Mouse (Mus musculus) liver, embryonic 11.5 days (tissue): ENCODE measurements around the gene Lrrc75a. TPM values are rescaled to one million over a fixed set of nuclear protein-coding genes. Genes with fewer than 3 reads are reported as not detected.
A peak's percentile ranks its signal among the peaks of the same experiment; 100 is the strongest.
"Not testable (repeated sequence)": the region's sequence is repeated elsewhere in the genome, so short reads cannot be mapped to it uniquely, and the experiment has no call there.

ENCODE experiments used
- ATAC-seq: fragments of 200-750 bp; cut with Nextera tagmentation; replicated peaks from 2 replicates; pipeline ENCODE4 v1.8.0; 2017; ENCODE audit warnings: moderate number of reproducible peaks, mild to moderate bottlenecking, moderate TSS enrichment, moderate library complexity; ENCODE audit not compliant: low FRiP score
- DNase-seq: peaks from one replicate; pipeline ENCODE4 v3.0.0-alpha.2; 2017; ENCODE audit warnings: low spot score
- H3K27ac ChIP-seq: fragments of 300-500 bp; sonication (generic); 2 replicates; pipeline ENCODE4 v1.5.1; 2014; ENCODE audit warnings: mild to moderate bottlenecking, low read depth, low read length, control low read depth
- H3K27me3 ChIP-seq: fragments of 300-500 bp; sonication (generic); replicated peaks from 2 replicates; pipeline ENCODE4 v1.6.1; 2014; ENCODE audit warnings: low read length, mixed read lengths; ENCODE audit not compliant: control insufficient read depth, insufficient read depth
- H3K36me3 ChIP-seq: fragments of 300-500 bp; sonication (generic); 2 replicates; pipeline ENCODE4 v1.6.1; 2014; ENCODE audit warnings: mild to moderate bottlenecking, low read length, moderate library complexity, mixed read lengths; ENCODE audit not compliant: control insufficient read depth, insufficient read depth
- H3K4me1 ChIP-seq: fragments of 300-500 bp; sonication (generic); replicated peaks from 2 replicates; pipeline ENCODE4 v1.6.1; 2014; ENCODE audit warnings: low read length, mixed read lengths; ENCODE audit not compliant: control insufficient read depth, insufficient read depth
- H3K4me2 ChIP-seq: fragments of 300-500 bp; sonication (generic); 2 replicates; pipeline ENCODE4 v1.6.1; 2014; ENCODE audit warnings: mild to moderate bottlenecking, control low read depth, moderate library complexity
- H3K4me3 ChIP-seq: fragments of 300-500 bp; sonication (generic); 2 replicates; pipeline ENCODE4 v1.5.1; 2014; ENCODE audit warnings: low read depth, low read length, control low read depth
- H3K9ac ChIP-seq: fragments of 300-500 bp; sonication (generic); 2 replicates; pipeline ENCODE4 v1.6.1; 2014; ENCODE audit warnings: low read depth, low read length, control low read depth
- H3K9me3 ChIP-seq: fragments of 300-500 bp; sonication (generic); 2 replicates; pipeline ENCODE4 v1.6.1; 2016; ENCODE audit warnings: low read length, inconsistent platforms, mixed read lengths; ENCODE audit not compliant: control insufficient read depth
- WGBS: fragments of 180-500 bp; shearing (Covaris S2); extraction: QIAGEN DNeasy Blood & Tissue Kit; methylation state at CpG from one replicate; pipeline ENCODE4 v1.1.7; 2014; 5-methylcytosine and 5-hydroxymethylcytosine counted together
- polyA plus RNA-seq: library from polyadenylated mRNA; unstranded; fragments of >200 nt; fragmentation: Nextera tagmentation; extraction: Ambion mirVana; gene quantifications from 2 replicates; pipeline ENCODE4 v1.2.1, GENCODE M21; 2014

The Lrrc75a gene
- polyA plus RNA-seq, 1 experiment from 2014 or later = 6.7 TPM

DNA sequence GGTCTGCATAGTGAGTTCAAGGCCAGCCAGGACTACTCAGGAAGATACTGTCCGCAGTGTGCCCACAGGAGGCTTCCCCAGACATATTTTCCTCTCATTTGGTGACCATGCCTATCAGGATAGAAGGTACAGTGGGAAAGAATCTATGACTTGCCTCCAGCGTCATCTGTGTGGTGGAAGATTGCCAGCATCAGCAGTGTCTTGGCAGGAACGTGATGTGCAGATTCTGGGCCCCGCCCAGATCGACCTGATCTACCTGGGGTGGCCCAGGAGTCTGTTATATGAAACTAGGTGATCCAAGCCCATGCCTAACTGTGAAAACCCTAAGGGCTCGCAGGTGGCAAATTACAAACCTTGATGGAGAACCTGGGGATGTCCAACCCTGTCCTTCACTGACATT lies 21.7 kb upstream of the Lrrc75a start:
- no peak overlapping the region for H3K27ac ChIP-seq
- no peak overlapping the region for H3K4me3 ChIP-seq
- ATAC-seq (no peak), DNase-seq (no peak)
- H3K9ac ChIP-seq = no peak overlapping the region
- H3K9me3 ChIP-seq = no peaks in the 10 kb centered on the region
- WGBS = 75% methylated on average over 6 of the region's 6 CpGs
- H3K4me2 ChIP-seq = no peak overlapping the region
- H3K27me3 ChIP-seq = no peaks in the 10 kb centered on the region
- H3K36me3 ChIP-seq = no peaks in the 10 kb centered on the region; the same call in 1 of the 2 replicates
- H3K4me1 ChIP-seq = no peaks in the 10 kb centered on the region

- ATAC-seq (no peak), DNase-seq (no peak)
- H3K9ac ChIP-seq = no peak overlapping the region
- H3K36me3 ChIP-seq = no peaks in the 10 kb centered on the region; the same call in 1 of the 2 replicates
- 60% methylated on average over 12 of the region's 12 CpGs for WGBS
- no peaks in the 10 kb centered on the region for H3K4me1 ChIP-seq
- H3K27me3 ChIP-seq = no peaks in the 10 kb centered on the region
- no peak overlapping the region for H3K27ac ChIP-seq
- no peak overlapping the region for H3K4me3 ChIP-seq
- H3K9me3 ChIP-seq = no peaks in the 10 kb centered on the region
- no peak overlapping the region for H3K4me2 ChIP-seq
Observed at GRCm38 (mm10) chr11:62669471-62669870, 21.1 kb upstream of the Lrrc75a start.

- Histone ChIP-seq H3K9ac (no peak overlapping the region), H3K27ac (no peak overlapping the region), H3K9me3 (no peaks in the 10 kb centered on the region), H3K27me3 (no peaks in the 10 kb centered on the region), H3K36me3 (no peaks in the 10 kb centered on the region; the same call in 1 of the 2 replicates), H3K4me3 (no peak overlapping the region), H3K4me1 (no peaks in the 10 kb centered on the region), H3K4me2 (no peak overlapping the region)
- 89% methylated on average over 5 of the region's 5 CpGs for WGBS
- DNase-seq (no peak), ATAC-seq (no peak)
Observed at GRCm38 (mm10) chr11:62668986-62669385, 20.7 kb upstream of the Lrrc75a start.

DNA sequence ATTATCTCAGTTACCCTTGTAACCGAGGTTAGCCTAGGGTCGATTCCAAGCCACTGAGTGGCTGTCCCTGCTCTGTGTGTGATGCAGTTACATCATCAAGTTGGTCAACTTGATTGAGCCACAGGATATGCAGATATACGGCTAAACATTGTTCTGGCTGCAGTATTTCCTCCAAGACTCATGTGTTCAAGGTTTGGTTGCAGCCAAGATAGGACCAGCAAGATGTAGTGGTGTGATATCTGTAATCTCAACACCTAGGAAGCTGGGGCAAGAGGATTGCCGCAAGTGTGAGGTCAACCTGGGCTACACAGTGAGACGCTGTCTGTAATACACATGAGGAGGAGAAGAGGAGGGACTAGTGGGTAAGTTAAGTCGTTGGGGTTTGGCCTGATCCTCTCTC lies 15.9 kb upstream of the Lrrc75a start:
- Histone ChIP-seq H3K4me3 (no peak overlapping the region), H3K27ac (no peak overlapping the region), H3K4me2 (no peak overlapping the region), H3K27me3 (no peaks in the 10 kb centered on the region), H3K36me3 (no peaks in the 10 kb centered on the region; the same call in 1 of the 2 replicates), H3K9ac (no peak overlapping the region), H3K9me3 (no peaks in the 10 kb centered on the region), H3K4me1 (no peaks in the 10 kb centered on the region)
- no peak for ATAC-seq
- DNase-seq = no peak
- 65% methylated on average over 6 of the region's 6 CpGs for WGBS

- Histone ChIP-seq H3K4me1 (no peaks in the 10 kb centered on the region), H3K36me3 (no peaks in the 10 kb centered on the region; the same call in 1 of the 2 replicates), H3K9me3 (no peaks in the 10 kb centered on the region), H3K27ac (no peak overlapping the region), H3K4me2 (no peak overlapping the region), H3K4me3 (no peak overlapping the region), H3K9ac (no peak overlapping the region), H3K27me3 (no peaks in the 10 kb centered on the region)
- WGBS = 48% methylated on average over 4 of the region's 4 CpGs
- ATAC-seq (no peak), DNase-seq (no peak)
Observed at GRCm38 (mm10) chr11:62660885-62661284, 12.6 kb upstream of the Lrrc75a start.

- no peak overlapping the region for H3K9ac ChIP-seq
- H3K4me3 ChIP-seq = no peak overlapping the region
- ATAC-seq = no peak
- H3K36me3 ChIP-seq = 0 out of 2 replicates have a peak, but pooled peaks cover 3% of the 10 kb centered on the region
- peaks cover 16% of the 10 kb centered on the region for H3K4me1 ChIP-seq
- H3K4me2 ChIP-seq = no peak overlapping the region
- no peaks in the 10 kb centered on the region for H3K9me3 ChIP-seq
- H3K27ac ChIP-seq = no peak overlapping the region
- DNase-seq = no peak
- H3K27me3 ChIP-seq = no peaks in the 10 kb centered on the region
- WGBS = 92% methylated on average over 3 of the region's 3 CpGs
Observed at GRCm38 (mm10) chr11:62652080-62652479, 3.8 kb upstream of the Lrrc75a start.

DNA sequence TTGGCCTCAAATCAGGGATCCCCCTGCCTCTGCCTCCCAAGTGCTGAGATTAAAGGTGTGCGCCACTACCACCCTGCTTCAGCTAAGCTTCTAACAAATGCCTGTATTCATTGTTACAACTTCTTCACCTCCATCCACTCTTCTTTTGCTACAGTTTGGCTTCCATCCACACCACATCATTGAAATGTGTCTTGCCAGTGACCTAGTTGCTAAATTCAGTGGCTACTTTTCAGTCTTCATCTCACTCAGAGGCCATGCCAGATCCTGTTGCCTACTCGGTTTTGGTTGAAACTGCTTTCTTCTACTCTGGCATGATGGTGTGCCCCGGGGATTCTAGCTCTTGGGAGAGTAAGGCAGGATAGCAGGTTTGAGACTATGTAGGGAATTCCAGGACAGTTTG lies 3.2 kb upstream of the Lrrc75a start:
- no peak for DNase-seq
- no peaks in the 10 kb centered on the region for H3K27me3 ChIP-seq
- no peaks in the 10 kb centered on the region for H3K9me3 ChIP-seq
- no peak overlapping the region for H3K27ac ChIP-seq
- no peak overlapping the region for H3K4me3 ChIP-seq
- no peak overlapping the region for H3K4me2 ChIP-seq
- no peak overlapping the region for H3K9ac ChIP-seq
- 0 out of 2 replicates have a peak, but pooled peaks cover 3% of the 10 kb centered on the region for H3K36me3 ChIP-seq
- 87% methylated on average over 3 of the region's 3 CpGs for WGBS
- no peak for ATAC-seq
- peaks cover 21% of the 10 kb centered on the region for H3K4me1 ChIP-seq

GRCm38 (mm10) chr11:62649803-62650202 lies 1.5 kb upstream of the Lrrc75a start:
- Histone ChIP-seq H3K4me1 (peaks cover 38% of the 10 kb centered on the region), H3K9ac (0 out of 2 replicates have a peak overlapping the region, but pooled peaks have one; percentile 78), H3K4me2 (peak overlapping the region; percentile 100), H3K4me3 (peak overlapping the region; percentile 81; the same call in 1 of the 2 replicates)
- H3K27ac ChIP-seq, H3K27me3 ChIP-seq, H3K9me3 ChIP-seq, DNase-seq, H3K36me3 ChIP-seq, ATAC-seq: not testable (repeated sequence)
- WGBS = 75% methylated on average over 4 of the region's 4 CpGs

DNA sequence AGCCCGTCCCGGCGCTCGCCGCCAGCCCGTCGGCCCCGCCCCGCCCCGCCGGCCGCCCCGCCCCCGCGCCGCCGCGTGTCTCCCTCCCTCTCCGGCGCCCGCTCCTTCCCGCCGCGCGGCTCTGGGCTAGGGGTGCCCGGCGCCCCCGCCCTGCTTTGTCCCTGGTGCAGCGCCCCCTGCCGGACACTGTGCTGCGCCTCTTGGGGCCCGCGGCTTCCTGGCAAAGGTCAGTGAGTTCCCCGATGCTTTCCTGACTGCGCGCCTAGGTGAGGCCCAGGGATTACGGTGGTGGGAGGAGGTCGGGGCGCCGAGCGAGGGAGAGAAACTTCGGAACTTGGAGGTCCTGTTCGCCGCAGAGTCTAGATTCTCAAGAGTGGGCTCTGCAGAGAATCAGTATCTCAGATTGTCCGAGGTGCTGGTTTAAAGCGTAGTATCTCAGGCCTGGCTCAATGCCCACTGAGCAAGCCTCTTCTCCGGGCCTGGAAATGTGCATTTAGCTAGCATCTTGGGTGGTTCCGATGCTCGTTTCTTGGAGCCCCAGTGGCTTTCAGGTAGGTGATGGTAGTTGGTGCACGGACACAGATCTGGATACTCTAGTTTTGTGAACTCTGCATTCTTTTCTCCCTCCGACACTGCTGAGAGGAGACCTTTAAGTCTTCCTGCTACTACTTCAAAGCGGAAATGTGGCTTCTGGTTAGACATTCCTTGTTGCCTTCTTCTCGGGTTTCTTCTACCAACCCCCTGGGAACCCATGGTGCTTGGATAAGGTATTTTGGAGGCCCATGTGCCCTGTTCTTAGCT lies 468 bp upstream of the Lrrc75a start, which contains the start of gene Mmgt2:
TSS of gene Mmgt2 (plus strand) at position 74 of the 801 bp plus-strand sequence.
- H3K4me3 ChIP-seq = peak within 1 kb of the TSS; percentile 81
- H3K27me3 ChIP-seq = no peaks in the 10 kb centered on the region
- 0 out of 2 replicates have a peak, but pooled peaks cover 3% of the 10 kb centered on the region for H3K36me3 ChIP-seq
- H3K9ac ChIP-seq = peak within 1 kb of the TSS; percentile 78
- under 1% methylated on average over 31 of the region's 53 CpGs for WGBS
- peaks cover 39% of the 10 kb centered on the region for H3K4me1 ChIP-seq
- DNase-seq = peak; percentile 99
- peak within 1 kb of the TSS; percentile 100 for H3K4me2 ChIP-seq
- peak; percentile 93 for ATAC-seq
- H3K27ac ChIP-seq = peak within 1 kb of the TSS; percentile 76
- H3K9me3 ChIP-seq = no peaks in the 10 kb centered on the region
